Mouse (Mus musculus) kidney, adult 8-10 months (tissue): ENCODE data around the gene Trpc4.

Source experiments
- DNase-seq, 2 experiments: peaks; one replicate each; pipeline ENCODE4 v3.0.0; 2022

The Trpc4 gene

DNA sequence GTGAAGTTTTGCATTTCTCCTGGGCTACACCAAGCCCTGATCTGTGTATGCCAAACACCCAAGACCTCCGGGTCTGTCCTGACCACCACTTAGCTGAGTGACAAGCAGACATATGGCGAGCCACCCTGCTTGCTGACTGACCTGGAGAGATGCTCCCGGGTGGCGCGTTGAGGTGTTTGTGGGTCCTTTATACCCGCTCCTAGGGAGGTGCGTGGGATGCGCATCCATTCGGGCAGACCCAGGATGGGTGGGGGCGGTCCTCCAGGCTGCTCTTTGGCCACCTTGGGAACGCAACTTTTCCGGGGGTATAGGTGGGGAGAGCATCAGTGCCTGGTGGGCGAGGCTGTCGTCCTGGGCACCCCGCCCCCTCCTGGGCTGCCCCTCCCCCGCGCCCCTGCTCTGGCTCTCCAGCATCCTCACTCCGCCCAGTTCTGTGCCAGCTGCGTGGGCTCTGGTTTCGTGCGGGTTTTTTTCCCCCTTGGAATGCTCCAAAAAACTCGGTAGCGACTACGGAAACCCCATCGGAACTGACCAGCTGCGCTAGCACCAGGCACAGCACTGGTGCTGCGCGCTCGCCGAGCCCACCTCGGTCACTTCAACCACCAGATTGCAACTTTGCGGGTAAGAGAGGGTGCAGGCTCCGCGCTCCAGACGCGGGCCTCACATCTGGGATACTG is at the start of gene Trpc4:
Gene Trpc4 (plus strand): TSS at position 397 of the 677 bp plus-strand sequence.
- no peak for DNase-seq

GRCm38 (mm10) chr3:54111489-54111888 is 44.3 kb upstream of the Trpc4 start:
- DNase-seq, result no peak

DNA sequence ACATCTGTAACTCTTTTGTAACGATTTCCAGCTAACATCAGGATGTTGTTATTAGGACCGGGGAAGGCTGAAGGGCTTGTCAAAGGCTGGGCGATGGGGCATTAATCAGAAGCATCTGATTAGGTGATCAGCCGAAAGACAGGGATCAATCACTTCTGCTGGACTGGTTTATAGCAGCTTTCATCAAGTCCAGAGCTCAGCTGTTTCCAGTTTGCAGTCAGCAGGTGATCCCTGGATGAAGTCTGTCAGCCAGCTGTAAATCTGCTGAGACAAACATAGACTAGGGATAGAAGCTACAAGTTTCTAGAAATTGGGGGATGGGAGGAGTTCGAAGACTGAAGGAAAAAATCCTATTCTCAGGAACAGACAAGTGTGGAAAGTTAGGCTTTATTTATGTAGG is 20.5 kb upstream of the Trpc4 start:
- no peak for DNase-seq

GRCm38 (mm10) chr3:54141376-54141775 is 14.5 kb upstream of the Trpc4 start:
- no peak for DNase-seq

GRCm38 (mm10) chr3:54154844-54155638 is 794 bp upstream of the Trpc4 start:
- no peak for DNase-seq

DNA sequence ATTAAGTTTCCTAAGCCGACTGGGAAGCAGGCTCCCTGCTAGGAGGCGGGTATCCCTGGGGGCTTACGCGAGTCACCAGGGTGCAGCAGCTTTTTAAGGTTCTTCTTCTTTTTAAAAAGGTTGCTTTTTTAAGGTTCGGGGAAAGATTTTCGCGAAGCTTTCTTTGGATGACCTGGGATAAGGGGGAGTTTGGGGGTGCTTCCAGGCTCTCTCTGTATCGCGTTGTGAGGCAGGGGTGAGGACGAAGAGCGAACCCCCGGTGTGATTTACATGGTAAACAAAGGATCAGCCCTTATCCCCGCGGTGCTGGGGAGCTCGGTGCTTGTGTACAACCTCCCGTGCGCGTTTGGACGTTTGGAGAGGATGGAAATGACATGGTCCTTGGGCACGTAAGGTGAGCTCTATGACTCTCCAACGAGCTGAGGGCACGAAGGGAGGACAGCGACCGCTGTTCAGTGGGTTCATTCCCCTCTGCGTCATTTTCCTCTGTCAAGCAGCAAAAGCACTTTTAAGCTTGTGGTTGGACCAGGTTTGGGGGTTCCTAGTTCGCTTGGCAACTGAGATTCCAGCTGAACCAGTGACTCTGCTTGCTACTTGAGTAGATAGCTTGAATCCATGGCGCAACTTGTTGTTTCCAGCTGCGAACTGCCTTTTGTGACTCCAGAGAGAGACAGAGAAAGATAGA is 623 bp downstream of the Trpc4 start:
- DNase-seq, result no peak

DNA sequence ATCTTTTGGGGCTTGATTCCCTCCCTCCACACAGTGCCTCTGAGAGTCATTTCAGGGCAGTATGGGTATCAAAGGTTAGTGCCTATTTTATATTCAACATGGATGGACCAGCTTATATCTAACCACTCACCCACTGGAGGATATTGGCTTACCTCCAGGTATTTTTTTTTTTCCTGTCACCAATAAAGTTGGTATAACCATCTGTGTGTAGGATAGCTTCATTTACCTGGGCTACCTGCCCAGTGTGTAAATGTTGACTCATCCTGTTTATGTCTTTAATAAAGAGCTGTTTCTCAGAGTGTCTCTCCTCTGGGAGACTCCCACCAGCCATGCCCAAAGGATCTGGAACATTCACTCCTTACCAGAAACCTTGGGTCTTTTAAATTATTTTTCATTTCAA is 14.9 kb downstream of the Trpc4 start:
- no peak for DNase-seq

- no peak for DNase-seq
Observed at GRCm38 (mm10) chr3:54177296-54177695, 21.5 kb downstream of the Trpc4 start.

DNA sequence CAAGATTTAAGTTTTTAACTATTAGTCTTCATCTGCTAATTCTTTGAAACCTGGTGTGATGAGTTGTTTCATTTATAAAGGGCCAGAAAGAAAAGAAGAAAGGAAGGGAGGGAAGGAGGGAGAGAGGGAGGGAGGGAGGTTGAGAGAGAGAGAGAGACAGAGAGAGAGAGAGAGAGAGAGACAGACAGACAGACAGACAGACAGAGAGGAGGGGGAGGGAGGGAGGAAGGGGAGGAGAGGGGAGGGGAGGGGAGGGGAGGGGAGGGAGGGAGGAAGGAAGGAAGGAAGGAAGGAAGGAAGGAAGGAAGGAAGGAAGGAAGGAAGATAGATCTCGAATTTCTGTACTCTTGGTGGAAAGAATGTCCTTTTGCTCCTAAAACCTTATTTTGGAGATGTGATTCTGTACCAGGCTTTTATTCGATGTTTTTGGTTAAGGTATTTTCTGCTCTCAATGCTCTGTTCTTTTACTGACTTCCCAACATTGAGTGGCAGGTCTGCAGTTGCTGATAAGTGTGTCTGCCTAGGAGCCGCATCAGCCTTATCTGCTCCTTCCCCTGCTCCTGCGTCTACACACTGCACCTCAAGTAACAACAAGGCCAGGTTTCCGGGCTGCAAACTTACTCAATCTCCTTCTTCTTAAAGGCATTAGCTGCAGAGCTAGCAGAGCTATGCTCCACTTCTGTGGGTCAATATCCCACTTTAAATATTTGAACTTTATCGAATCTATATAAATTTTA is 35.3 kb downstream of the Trpc4 start:
- no peak for DNase-seq

- DNase-seq, result no peak
Observed at GRCm38 (mm10) chr3:54201231-54201630, 45.4 kb downstream of the Trpc4 start.

- no peak for DNase-seq
Observed at GRCm38 (mm10) chr3:54204386-54204785, 48.6 kb downstream of the Trpc4 start.

GRCm38 (mm10) chr3:54210112-54210511 is 54.3 kb downstream of the Trpc4 start:
- DNase-seq, result no peak

DNA sequence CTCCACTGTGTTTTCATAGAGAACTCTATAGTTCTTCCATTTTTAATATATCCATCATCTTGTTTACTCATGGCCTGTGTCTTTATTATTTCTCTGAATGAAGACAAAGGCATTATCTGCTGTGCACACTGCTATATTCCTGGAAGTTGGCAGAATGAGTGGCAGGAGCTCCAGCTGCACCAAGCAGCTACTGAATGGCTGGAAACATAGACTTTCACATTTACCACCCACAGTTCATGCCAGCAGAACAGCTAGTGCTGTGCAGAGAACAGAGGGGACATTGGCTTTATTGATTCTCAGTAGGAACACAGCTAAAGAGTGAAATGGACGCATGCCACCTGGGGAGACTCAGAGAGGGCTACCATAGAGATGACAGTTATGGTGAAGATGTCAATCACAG is 55.6 kb downstream of the Trpc4 start:
- DNase-seq, result no peak

DNA sequence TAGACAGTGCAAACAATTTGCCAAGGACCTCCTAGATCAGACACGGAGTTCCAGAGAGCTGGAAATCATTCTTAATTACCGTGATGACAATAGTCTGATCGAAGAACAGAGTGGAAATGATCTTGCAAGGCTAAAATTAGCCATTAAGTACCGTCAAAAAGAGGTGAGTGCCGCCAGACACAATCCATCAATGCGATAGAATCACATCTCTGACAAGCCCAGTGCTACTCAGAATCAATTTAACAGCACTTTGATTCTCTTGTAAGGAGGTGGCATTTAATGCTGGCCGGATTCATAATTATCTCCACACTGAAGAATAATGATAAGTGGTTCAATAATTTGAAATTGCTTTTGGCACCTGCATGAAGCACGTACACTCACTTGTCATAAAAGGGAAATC is 66.7 kb downstream of the Trpc4 start:
- no peak for DNase-seq

GRCm38 (mm10) chr3:54228463-54228862 is 72.6 kb downstream of the Trpc4 start:
- DNase-seq, result no peak

- DNase-seq, result no peak
Observed at GRCm38 (mm10) chr3:54238891-54239290, 83.1 kb downstream of the Trpc4 start.

DNA sequence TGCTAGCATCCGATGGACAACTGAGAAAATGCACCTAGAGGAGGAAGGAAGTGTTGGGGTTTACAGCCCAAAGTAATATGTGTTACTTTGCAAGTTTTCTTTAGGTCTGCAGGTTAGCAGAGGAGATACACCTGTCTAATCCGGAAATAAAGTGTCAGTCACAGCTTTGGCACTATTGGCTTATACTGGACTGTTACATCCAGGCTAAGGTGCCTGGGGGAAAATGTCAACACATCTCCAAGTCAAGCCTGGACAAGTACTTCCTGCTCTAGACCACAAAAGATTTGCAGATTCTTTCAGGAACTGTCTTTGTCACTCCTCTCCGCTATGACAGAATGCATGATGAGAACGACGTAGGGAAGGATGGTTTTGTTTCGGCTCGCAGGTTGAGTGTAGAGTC is 83.6 kb downstream of the Trpc4 start:
- DNase-seq, result no peak

GRCm38 (mm10) chr3:54243136-54243535 is 87.3 kb downstream of the Trpc4 start:
- no peak for DNase-seq

DNA sequence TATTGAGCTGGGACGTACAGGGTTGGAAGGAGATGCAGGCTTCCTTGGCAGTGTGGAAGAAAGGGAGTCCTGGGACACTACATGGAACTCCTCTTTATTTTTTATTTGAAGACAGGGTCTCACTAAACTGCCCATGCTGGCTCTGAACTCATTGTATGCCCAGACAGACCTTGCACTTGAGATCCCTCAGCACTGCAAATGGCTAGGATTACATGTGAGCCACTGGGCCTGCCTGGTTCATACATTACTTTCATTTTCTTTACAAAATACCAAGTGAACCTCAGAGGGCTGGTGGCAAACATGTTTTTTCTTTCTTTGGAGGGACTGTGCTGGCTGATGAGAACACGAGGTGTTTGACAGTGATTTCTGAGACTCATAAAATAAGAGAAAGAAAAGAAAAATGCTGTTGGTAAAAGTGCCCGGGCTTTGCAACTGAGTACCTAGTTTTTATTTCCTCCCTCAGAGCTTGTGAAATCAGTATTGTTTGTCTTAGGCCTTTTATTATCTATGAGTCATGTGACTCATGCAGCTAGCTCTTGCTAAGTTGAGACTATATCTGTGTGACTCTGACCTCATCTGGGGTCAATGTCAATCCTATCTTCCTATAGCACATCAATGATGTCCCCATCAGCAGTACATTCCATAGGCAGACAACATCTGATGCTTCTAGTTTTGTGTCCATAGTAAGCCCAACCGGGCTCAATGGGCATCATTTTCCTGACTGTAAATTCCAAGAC is 89.1 kb downstream of the Trpc4 start:
- no peak for DNase-seq

- DNase-seq, result no peak
Observed at GRCm38 (mm10) chr3:54246416-54246815, 90.6 kb downstream of the Trpc4 start.

DNA sequence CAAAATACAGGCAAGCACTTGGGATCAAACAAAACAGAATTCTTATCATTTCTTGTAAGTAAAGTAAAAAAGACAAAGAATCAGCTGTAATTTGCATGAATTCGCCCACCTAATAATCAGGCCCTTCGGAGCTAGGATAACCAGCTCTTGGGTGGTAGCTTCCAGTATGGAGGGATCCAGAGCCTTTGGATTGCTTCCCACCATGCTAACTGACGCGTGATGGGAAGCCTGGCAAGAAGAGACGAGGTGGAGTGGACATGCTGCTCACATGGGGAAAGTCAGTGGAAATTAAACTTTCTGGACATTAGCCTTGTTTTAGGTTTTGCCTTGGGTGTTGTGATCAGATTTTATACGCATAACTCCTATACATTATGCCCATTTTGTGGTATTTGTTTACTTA is 93.5 kb downstream of the Trpc4 start:
- no peak for DNase-seq

DNA sequence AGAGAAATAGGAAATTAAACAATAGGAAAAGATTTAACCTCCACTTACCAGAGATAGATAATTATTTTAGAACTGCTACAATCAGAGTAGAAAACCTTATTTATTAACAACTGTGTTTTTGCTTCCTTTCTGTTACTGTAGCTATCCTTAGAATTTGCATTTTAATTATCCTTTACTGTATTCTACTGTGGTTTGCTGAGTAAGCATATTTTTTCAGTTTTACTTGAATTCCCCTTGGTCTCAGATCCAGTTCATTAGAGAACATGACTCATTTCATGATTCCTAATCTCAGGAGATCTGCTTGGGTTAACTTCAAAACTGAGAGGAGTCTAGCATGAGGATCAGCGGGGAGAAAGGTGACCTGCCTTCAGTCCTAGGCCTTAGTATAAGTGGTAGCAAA is 111.1 kb downstream of the Trpc4 start:
- DNase-seq, result no peak

DNA sequence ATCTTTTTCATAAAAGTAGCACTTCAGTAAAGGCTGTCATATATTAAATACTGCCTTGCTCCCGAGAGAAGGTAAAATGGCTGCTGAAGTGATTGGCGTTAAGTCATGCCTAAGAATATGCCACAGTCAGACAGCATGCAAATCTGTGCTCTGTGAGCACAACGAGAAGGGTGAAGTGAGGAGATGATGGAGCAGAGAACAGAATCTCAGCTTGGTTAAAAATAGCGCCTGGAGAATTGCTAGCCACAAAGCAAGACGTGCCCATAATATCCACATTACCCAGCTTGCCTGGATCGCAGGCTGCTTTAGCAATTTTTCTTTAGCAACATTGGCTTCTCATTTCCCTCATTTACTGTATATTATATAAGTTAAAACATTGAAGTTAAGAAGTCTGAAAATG is 113.3 kb downstream of the Trpc4 start:
- DNase-seq, result no peak
